Mouse (Mus musculus) heart, adult 2 months (tissue): Measurements from ENCODE around the gene Ctsl. TPM values are rescaled to one million over a fixed set of nuclear protein-coding genes. Genes with fewer than 3 reads are reported as not detected.

ENCODE experiments used
- DNase-seq, 2 experiments: peaks; one replicate each; pipeline ENCODE4 v3.0.0; 2021
- H3K27ac ChIP-seq: fragments of 200-600 bp; 2 replicates; pipeline ENCODE4 v1.8.1; 2022
- H3K27me3 ChIP-seq: fragments of 200-500 bp; 2 replicates; pipeline ENCODE4 v1.6.1; 2012; ENCODE audit warnings: mild to moderate bottlenecking, low read length, inconsistent platforms, mixed read lengths; ENCODE audit not compliant: control insufficient read depth, insufficient read depth
- H3K36me3 ChIP-seq: fragments of 200-500 bp; 2 replicates; pipeline ENCODE4 v1.6.1; 2012; ENCODE audit warnings: low read length, inconsistent platforms; ENCODE audit not compliant: control insufficient read depth, insufficient read depth
- H3K4me1 ChIP-seq: fragments of 200-500 bp; 2 replicates; pipeline ENCODE4 v1.6.1; 2011; ENCODE audit warnings: low read length; ENCODE audit not compliant: control insufficient read depth, insufficient read depth
- H3K4me3 ChIP-seq: fragments of 200-600 bp; 2 replicates; pipeline ENCODE4 v1.8.1; 2022
- H3K79me2 ChIP-seq: fragments of 200-500 bp; replicated peaks from 2 replicates; pipeline ENCODE4 v1.6.1; 2012; ENCODE audit warnings: mild to moderate bottlenecking, inconsistent platforms, low read length, moderate library complexity, mixed read lengths; ENCODE audit not compliant: control insufficient read depth, insufficient read depth
- H3K9ac ChIP-seq: fragments of 200-500 bp; 2 replicates; pipeline ENCODE4 v1.6.1; 2012; ENCODE audit warnings: low read depth, mild to moderate bottlenecking, control low read depth, inconsistent platforms, low read length, mixed read lengths
- CTCF ChIP-seq: fragments of 200-600 bp; IDR thresholded peaks from 2 replicates; pipeline ENCODE4 v1.8.1; 2022; ENCODE audit warnings: antibody characterized with exemption, mild to moderate bottlenecking, moderate library complexity
- EP300 ChIP-seq: fragments of 200-500 bp; IDR thresholded peaks from 2 replicates; pipeline ENCODE4 v1.6.1; 2011; ENCODE audit warnings: low read depth, low read length, control low read depth; ENCODE audit not compliant: insufficient read depth
- POLR2A ChIP-seq: fragments of 200-500 bp; IDR thresholded peaks from 2 replicates; pipeline ENCODE4 v1.6.1; 2011; ENCODE audit warnings: mild to moderate bottlenecking, low read depth, low read length, control low read depth; ENCODE audit not compliant: insufficient read depth
- WGBS: fragments of 180-500 bp; shearing (Covaris S2); methylation state at CpG from one replicate; pipeline ENCODE4 v1.1.7; 2018; 5-methylcytosine and 5-hydroxymethylcytosine counted together
- intact Hi-C: fragments of 180-260 bp; cut with DNase I; formaldehyde crosslinking; loops from one replicate; pipeline ENCODE4 v1.15.1; 2025
- polyA plus RNA-seq: library from polyadenylated mRNA; depleted of rRNA; stranded (reverse); fragments of >200 nt; gene quantifications from 2 replicates; pipeline ENCODE4 v1.2.3, GENCODE M21; 2012; rRNA removed
- total RNA-seq, 2 experiments: library from RNA; stranded (reverse); gene quantifications; 2 replicates each; pipeline ENCODE4 v1.2.3; 2021

Ctsl gene
- total and polyA plus RNA-seq, 3 experiments, result 90.0 to 288 (median 221) TPM

DNA sequence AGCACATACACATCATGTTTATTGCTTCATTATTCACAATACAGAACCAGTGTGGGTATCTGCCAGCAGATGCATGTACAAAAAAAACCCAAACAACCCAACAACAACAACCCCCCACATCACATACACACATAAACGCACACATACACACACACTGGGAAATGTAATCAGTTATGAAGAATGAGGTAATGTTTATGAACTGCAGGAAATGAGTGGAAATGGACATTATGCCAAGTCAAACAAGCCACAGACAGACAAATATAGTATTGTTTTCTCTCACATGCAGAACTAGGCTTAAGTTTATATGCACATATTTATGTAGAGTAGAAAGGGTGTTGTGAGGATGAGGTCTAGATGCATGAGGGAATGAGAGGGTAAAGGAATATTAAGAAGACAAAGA is 59.4 kb downstream of the Ctsl start:
- peak overlapping the region; percentile 95 for H3K27ac ChIP-seq

DNA sequence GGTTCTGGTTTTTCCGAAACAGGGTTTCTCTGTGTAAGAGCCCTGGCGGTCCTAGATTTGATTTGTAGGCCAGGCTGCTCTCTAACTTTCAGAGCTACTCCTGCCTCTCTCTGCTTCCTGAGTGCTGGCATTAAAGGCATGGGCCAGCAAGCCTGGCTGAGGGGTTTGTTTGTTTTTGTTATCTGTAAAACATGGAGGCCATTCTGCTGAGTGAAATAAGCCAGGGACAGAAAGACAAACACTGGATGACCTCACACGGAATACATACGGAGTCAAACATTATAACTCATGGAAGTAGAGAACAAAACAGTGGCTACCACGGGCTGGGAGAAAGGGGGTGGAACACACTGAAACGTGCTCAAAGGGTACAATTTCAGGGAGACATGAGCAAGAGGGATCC is 60.1 kb downstream of the Ctsl start:
- 35% methylated on average over 6 of the region's 6 CpGs for WGBS
- Histone ChIP-seq H3K36me3 (peaks cover 7% of the 10 kb centered on the region), H3K4me3 (no peak overlapping the region), H3K4me1 (peaks cover 14% of the 10 kb centered on the region), H3K9ac (no peak overlapping the region), H3K27me3 (no peaks in the 10 kb centered on the region), H3K27ac (no peak overlapping the region; the same call in 1 of the 2 replicates), H3K79me2 (no peaks in the 10 kb centered on the region; the same call in 1 of the 2 replicates)
- DNase-seq, result no peak
- intact Hi-C loops, result no loop called here
- TF ChIP-seq EP300 (no peak), CTCF (no peak), POLR2A (no peak)

More for the DNA sequence above, 59.4 kb downstream of the Ctsl start:
- no peaks in the 10 kb centered on the region; the same call in 1 of the 2 replicates for H3K79me2 ChIP-seq
- no peak for TF ChIP-seq CTCF
- no peak for TF ChIP-seq EP300
- TF ChIP-seq POLR2A, result no peak
- 24% methylated on average over 1 of the region's 1 CpGs for WGBS
- no peak overlapping the region; the same call in 1 of the 2 replicates for H3K9ac ChIP-seq
- intact Hi-C loops, result no loop called here
- H3K4me1 ChIP-seq, result peaks cover 15% of the 10 kb centered on the region
- peak overlapping the region; percentile 69 for H3K4me3 ChIP-seq
- no peak for DNase-seq
- H3K27me3 ChIP-seq, result no peaks in the 10 kb centered on the region
- H3K36me3 ChIP-seq, result peaks cover 7% of the 10 kb centered on the region

DNA sequence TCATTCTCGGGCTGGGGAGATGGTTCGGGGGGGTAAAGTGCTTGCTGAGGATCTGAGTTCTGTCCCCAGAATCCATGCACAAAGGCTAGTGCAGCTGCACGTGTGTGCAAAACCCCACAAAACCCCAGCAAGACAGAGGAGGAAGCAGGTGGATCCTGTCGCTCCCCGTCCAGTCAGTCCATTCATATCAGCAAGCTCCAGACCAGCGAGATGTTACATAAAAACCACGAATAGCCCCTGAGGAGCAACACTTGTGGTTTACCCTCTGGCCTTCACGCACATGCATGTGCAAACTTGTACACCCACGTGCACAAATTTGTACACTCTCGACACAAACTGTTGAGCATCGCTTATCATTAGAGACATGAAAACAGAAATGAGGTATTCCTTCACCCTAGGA is 60.8 kb downstream of the Ctsl start:
- no peak overlapping the region for H3K9ac ChIP-seq
- H3K27me3 ChIP-seq, result no peaks in the 10 kb centered on the region
- peaks cover 14% of the 10 kb centered on the region for H3K4me1 ChIP-seq
- H3K79me2 ChIP-seq, result no peaks in the 10 kb centered on the region; the same call in 1 of the 2 replicates
- TF ChIP-seq POLR2A (no peak), EP300 (no peak), CTCF (no peak)
- H3K27ac ChIP-seq, result no peak overlapping the region; the same call in 1 of the 2 replicates
- peak in 1 of 2 experiments; percentile 23 for DNase-seq
- WGBS, result 24% methylated on average over 11 of the region's 11 CpGs
- H3K36me3 ChIP-seq, result peaks cover 7% of the 10 kb centered on the region
- H3K4me3 ChIP-seq, result no peak overlapping the region
- intact Hi-C loops, result loop anchor here (5.0 kb wide), 2 partner anchors 148 to 208 kb away; partner anchors contain the start of gene Habp4

Other genes with a start within 250 kb of the Ctsl start
- 1 to 10 TPM; 1.3 to 1.6 TPM for gene Slc35d2, start 241.5 kb downstream of the Ctsl start, total RNA-seq
- 1.7 and 3.1 TPM in 2 replicates for gene Slc35d2, start 241.5 kb downstream of the Ctsl start, polyA plus RNA-seq
- gene Zfp367, start 217.7 kb downstream of the Ctsl start, total RNA-seq, result 10 to 100 TPM; 20.9 to 23.0 TPM
- gene Zfp367, start 217.7 kb downstream of the Ctsl start, polyA plus RNA-seq, result 14.4 and 27.1 TPM in 2 replicates
- gene Habp4, start 209.1 kb downstream of the Ctsl start, total RNA-seq, result 10 to 100 TPM; 47.7 to 48.2 TPM
- gene Habp4, start 209.1 kb downstream of the Ctsl start, polyA plus RNA-seq, result 29.3 and 37.6 TPM in 2 replicates
- 1 to 10 TPM; 8.7 to 8.8 TPM for gene Cdc14b, start 95.6 kb downstream of the Ctsl start, total RNA-seq
- gene Cdc14b, start 95.6 kb downstream of the Ctsl start, polyA plus RNA-seq, result 8.2 and 19.8 TPM in 2 replicates
- 10 to 100 TPM; 55.7 to 65.7 TPM for gene Aaed1, start 58.2 kb downstream of the Ctsl start, total RNA-seq
- 19.6 and 28.4 TPM in 2 replicates for gene Aaed1, start 58.2 kb downstream of the Ctsl start, polyA plus RNA-seq
- gene Cdk20, start 61.4 kb upstream of the Ctsl start, total RNA-seq, result 1 to 10 TPM; 2.5 to 2.9 TPM
- 6.2 and 7.4 TPM in 2 replicates for gene Cdk20, start 61.4 kb upstream of the Ctsl start, polyA plus RNA-seq
- not detected for gene Fam240b, start 126.9 kb upstream of the Ctsl start, total RNA-seq
- gene Fam240b, start 126.9 kb upstream of the Ctsl start, polyA plus RNA-seq, result not detected in 2 replicates